Mouse (Mus musculus): ENCODE results near the gene Aox4.

Gene Aox4

GRCm38 (mm10) chr1:58253466-58253865 lies 43.3 kb downstream of the Aox4 start:
- no peak for DNase-seq

GRCm38 (mm10) chr1:58257195-58257991 lies 47.2 kb downstream of the Aox4 start:
- DNase-seq: no peak

DNA sequence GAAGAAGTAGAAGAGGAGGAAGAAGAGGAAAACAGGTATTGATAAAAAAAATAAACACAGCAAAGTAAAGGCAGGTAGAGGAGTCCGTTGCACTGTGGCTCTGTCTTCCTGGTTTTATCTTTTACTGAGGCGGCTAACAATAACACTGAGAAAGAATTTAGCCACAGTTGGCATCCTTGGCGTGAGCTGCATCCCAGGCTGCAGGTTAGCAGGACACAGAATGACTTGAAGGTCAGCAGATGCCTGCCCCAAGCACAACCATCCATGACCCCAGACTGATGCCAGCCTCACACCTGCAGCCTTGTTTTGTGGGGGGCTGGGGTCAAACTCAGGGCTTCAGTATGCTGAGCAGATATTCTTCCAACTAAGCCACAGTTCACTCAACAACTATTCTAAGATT lies 50.1 kb downstream of the Aox4 start:
- no peak for DNase-seq

DNA sequence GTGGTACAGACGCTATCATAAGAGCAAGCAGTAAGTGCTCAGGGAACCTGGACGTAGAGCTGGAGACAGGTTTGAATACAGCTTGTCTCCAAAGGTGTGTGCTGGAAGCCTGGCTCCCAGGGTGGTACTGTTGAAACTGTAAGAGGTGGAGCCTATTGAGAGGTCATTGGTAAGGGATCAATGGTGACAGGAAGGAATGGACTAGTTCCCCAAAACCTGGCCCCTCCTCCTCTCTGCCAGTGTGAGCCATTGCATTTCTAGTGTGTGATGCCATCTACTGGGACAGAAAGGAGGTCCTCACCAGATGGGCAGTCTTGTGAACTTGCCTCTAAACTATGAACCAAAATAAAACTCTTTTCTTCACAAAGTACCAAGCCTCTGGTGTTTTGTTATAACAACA lies 58.0 kb downstream of the Aox4 start:
- no peak for DNase-seq

DNA sequence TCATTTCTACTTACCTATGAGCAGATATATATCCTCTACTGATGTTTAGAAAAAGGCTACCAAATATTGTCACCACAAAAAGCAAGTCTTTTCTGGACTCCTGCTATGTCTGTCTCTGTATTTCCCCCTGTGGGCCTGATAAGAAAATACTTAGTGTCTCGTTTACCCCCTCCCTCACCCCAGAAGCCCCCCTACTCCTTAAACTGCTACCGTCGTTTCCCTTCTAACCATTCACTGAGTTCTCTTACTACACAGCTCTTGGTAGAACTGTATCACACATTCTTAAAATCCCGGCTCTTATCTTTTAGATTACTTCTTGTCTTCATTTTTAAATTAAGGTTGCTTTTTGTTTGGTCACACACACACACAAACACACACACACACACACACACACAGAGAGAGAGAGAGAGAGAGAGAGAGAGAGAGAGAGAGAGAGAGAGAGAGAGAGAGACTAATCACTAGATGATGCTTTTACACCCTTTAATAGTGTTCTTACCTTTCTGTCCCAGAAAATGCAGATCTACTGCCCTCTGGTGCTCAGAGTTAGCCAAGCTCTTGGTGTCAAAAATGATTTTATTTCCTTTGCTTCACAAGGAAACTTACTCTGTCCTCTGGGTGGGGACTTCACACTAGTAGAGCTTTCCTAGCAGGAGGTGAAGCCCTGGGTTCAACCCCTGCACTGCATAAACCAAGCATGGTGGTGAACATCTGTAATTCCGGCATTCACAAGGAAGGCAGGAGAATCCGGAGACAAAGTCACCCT lies 60.8 kb downstream of the Aox4 start:
- peak; percentile 22 for DNase-seq

DNA sequence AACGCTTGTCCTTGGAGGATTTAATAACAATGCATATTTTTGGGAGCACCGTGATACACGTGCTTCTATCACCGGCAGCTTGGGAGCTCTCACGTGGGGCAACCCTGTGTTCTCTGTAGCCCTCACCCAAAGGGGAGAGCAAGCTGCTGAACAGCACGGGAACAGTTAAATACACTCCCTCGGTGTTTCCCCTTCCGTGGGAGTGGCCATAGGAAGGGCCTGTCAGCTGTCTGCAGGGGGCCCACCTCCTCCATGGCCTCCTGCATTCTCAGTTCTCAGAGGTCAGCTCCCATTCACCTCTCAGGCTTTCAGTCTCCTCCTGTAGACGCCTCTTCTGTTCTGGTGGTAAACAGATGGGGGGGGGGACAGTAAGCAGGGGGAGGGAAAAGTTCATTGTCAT lies 65.7 kb downstream of the Aox4 start:
- DNase-seq: no peak

DNA sequence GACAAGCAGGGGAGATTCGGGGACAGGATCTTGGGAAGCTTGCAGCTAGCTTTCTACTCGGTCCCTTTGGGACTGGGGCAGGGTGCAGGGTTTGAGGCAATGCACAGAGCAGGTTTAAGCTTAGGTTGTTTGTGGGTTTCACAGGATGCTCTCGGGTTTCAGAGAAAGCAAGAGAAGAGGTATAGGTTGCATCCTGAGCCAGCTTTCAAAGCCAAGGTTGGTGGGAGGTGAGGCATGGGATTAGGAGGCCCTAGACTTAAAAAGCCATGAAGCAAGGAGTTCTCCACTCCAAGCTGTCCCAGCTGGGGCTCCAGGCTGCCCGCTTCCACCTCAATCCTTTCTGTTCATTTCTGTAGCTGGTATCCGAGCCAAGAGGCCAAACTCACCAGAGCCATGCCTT lies 67.8 kb downstream of the Aox4 start, which contains the start of gene Aox2:
TSS of gene Aox2 (plus strand) at position 301 of the 400 bp plus-strand sequence.
- no peak for DNase-seq

GRCm38 (mm10) chr1:58278513-58278912 lies 68.3 kb downstream of the Aox4 start:
- no peak for DNase-seq

GRCm38 (mm10) chr1:58280381-58280780 lies 70.2 kb downstream of the Aox4 start:
- DNase-seq: no peak

GRCm38 (mm10) chr1:58280939-58281624 lies 70.9 kb downstream of the Aox4 start:
- no peak for DNase-seq

DNA sequence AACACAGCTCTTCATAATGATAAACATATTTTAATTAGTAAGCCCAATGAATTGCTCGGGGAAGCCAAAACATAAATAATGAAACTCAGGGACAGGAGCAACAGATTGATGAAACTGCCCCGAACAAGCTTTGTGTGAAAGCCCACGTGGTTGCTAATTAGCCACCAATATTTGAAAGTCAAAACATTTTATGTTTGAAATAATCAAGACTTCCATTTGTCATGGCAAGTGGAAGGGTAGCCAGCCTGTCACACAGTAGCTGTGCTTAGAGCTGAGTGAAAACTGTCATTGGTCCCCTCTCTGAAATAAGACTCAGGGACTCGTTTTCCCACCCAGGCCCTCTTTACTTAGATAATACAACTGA lies 71.4 kb downstream of the Aox4 start:
- no peak for DNase-seq

DNA sequence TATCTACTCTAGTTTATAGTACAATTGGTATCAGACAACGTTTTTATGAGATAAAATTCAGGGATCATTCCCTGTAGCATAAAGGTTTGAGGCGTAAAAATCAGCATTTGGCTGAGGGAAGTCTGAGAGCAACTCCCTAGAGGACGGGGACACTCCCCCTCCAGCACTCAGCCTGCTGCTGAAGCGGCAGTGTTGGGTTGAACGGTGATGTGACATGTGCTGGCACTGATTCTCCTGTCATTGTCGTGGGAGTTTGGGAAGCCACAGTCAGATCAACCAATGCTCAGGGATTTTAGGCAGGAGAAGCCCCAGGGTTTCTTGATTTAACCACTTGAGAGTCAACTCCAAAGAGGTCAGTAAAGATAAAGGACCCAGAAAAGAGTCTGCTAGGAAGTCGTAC lies 74.3 kb downstream of the Aox4 start:
- no peak for DNase-seq

GRCm38 (mm10) chr1:58288091-58288490 lies 77.9 kb downstream of the Aox4 start:
- no peak for DNase-seq

GRCm38 (mm10) chr1:58289863-58290469 lies 79.8 kb downstream of the Aox4 start:
- DNase-seq: no peak

DNA sequence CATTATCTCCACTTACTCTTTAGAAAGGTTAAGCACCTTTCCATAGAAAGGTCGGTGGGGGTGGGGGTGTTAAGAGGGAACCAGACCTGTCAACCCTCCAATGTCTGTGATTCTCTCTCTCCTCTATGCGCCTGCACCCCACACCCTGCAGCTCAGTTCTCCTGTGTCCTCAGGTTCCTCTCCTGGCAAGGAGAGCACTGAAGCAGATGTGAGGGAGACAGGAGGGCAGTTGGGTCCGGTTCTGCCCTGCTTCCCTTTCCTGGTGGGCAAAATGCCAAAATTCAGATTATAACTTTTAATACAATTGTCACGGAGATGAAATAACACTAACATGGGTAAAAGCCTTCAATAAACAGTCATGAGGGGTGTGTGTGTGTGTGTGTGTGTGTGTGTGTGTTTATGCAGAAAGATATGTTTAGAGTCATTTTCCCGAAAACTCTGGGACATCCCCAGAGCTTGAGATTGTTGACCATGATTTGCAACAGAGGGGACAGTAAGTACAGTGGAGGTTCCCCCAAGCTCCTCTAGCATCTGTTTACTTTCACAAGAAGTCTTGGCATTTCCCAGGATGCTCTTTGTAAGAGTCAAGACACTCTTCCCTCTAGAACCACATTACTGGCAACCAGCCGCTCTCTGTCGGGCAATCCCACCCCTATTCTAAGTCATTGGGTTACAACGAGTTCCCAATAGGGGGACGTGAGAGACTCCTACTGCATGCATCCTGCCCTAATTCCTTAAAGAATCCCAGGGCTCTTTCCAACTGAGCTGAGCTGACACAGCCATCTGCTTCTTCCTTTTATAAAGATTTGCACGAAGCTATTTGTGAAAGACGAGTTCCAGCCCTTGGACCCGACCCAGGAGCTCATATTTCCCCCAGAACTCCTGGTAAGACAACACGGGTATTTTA lies 81.5 kb downstream of the Aox4 start:
- no peak for DNase-seq

DNA sequence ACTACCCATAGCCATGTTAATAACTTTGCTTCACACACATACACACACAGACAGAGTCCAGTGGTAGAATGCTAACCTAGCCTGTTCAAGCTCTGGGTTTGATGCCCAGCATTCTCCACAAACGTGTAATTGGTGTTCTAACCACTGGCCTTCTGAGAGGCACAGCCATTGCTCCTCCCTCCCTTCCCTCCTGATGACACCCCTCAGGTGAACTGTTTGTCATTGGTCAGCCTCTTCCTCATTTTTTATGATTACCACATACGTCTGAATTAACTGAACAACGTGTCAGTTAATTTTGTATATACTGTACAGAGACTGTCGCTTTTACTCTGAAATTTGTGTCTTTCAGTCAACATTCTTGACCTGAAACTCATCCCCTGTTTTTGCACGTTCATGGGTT lies 84.5 kb downstream of the Aox4 start:
- DNase-seq: no peak

GRCm38 (mm10) chr1:58296278-58296677 lies 86.1 kb downstream of the Aox4 start:
- DNase-seq: peak; percentile 66

DNA sequence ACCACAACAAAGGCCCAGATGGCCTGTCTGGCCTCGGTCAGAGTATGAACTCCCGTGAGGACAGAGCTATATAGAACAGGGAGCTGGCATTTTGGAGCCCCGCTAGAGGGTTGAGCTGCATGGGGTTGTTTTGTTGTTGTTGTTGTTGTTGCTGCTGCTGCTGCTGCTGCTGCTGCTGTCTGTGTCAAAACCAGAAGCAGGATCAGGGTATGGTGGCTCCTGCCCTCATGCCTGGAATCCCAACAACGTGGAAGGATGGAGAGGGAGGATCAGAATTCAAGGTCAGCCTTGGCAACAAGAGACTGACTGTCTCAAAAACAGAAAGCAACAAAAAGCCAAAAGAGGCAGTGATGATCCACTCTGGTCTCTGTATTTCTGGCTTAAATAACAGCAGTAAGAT lies 86.6 kb downstream of the Aox4 start:
- DNase-seq: no peak

DNA sequence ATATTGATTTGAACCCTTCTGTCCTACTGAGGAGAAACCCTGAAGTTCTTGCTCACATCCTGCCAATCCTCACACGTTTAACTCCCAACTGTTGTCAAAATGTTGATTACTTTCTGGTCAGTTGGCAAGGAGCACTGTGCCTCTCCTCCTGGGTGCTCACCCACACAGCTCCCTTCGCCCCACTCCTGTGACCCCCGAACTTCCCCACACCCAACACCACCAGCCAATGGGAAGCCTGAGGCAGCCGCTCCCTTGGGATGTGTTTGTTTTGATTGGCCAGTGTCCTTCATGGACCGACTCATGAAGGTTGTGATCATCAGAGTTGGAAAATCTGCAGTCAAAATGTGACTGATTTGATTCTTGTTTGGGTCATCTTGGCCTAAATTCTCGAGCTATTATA lies 88.2 kb downstream of the Aox4 start:
- no peak for DNase-seq

- no peak for DNase-seq
Observed at GRCm38 (mm10) chr1:58301073-58301472, 90.9 kb downstream of the Aox4 start.

- DNase-seq: no peak
Observed at GRCm38 (mm10) chr1:58302015-58302414, 91.8 kb downstream of the Aox4 start.

- no peak for DNase-seq
Observed at GRCm38 (mm10) chr1:58303009-58303408, 92.8 kb downstream of the Aox4 start.
